Mouse (Mus musculus) splenic B cell, adult 2 months (primary cell): ENCODE measurements at regions not wholly inside any gene's neighbourhood (a gene's known extent, or its start where the extent isn't known, plus 50 kb on each side); places are given as distances from the start of the nearest gene placed in this dataset.

Source experiments
- DNase-seq: peaks from one replicate; pipeline ENCODE4 v3.0.0-alpha.2; 2011; ENCODE audit warnings: low read depth, low spot score
- H3K27me3 ChIP-seq: 2 replicates; pipeline ENCODE4 v1.6.1; 2012; ENCODE audit warnings: mild to moderate bottlenecking, low read length, moderate library complexity, mixed read lengths; ENCODE audit not compliant: control insufficient read depth, poor library complexity, insufficient read depth, severe bottlenecking
- H3K36me3 ChIP-seq: 2 replicates; pipeline ENCODE4 v1.6.1; 2012; ENCODE audit warnings: mild to moderate bottlenecking, low read length, moderate library complexity, mixed read lengths; ENCODE audit not compliant: control insufficient read depth, poor library complexity, insufficient read depth, severe bottlenecking

DNA sequence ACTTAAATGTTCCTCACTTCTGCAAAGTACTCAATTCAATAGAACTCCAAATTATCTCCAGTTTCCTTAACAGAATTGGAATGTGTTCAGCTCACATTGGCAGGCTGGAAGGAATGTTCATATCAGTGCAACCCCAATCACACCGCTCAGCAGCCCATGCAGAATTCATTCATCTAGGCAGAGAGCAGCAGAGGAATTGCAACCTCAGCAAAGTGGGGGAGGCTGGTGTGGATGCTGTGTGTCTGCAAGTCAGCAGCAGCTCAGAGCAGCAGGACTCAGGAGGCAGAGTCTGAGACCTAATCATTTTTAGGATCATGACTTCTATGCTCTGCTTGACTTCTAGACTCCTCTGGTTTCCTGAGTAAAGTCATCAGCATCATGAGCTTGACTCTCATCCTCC lies 100.7 kb upstream of the Chrna7 start:
- Histone ChIP-seq H3K27me3 (no peaks in the 10 kb centered on the region), H3K36me3 (no peaks in the 10 kb centered on the region)
- DNase-seq, result no peak

- Histone ChIP-seq H3K27me3 (no peaks in the 10 kb centered on the region), H3K36me3 (no peaks in the 10 kb centered on the region)
- DNase-seq, result peak; percentile 0
These were observed 107.2 kb upstream of the Chrna7 start for GRCm38 (mm10) chr7:63319594-63319993.

DNA sequence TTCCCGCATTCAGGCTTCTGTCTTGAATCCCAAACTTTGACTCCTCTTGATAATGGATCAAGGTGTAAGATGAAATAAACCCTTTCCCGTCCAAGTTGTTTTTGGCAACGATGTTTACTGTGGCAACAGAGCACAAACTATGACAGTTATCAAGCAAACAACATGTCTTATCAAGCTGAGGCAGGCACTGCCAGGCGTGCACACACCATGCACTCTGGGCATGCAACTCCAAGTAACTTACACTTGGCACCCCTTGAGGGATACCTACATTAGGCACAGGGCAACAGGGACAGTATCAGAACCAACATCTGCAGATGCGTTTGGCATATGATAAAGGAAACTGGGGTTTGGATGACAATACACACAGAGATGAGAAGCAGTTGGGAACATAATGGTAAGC lies 108.8 kb upstream of the Chrna7 start:
- no peak for DNase-seq
- Histone ChIP-seq H3K36me3 (no peaks in the 10 kb centered on the region), H3K27me3 (no peaks in the 10 kb centered on the region)

GRCm38 (mm10) chr7:63321951-63322710 lies 109.8 kb upstream of the Chrna7 start:
- Histone ChIP-seq H3K36me3 (no peaks in the 10 kb centered on the region), H3K27me3 (no peaks in the 10 kb centered on the region)
- no peak for DNase-seq

DNA sequence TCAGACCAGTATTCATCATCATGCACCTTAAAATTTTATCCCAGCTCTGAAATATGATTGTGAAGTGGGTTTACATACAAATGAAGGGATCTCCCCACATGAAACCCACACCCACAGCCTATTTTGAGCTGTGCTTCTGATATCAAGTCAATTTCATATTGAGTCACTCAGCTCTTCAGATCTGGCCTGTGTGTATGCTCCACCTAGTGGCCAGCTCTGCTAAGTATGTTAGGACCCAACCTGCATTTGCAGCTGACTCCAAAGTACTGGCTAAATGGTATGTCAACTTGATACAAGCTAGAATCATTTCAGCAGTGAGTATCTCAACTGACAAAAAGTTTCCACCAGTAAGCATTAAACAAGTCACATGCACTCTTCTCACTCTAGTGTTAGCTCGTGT lies 109.4 kb upstream of the Otud7a start:
- Histone ChIP-seq H3K27me3 (no peaks in the 10 kb centered on the region), H3K36me3 (no peaks in the 10 kb centered on the region)
- no peak for DNase-seq

- Histone ChIP-seq H3K36me3 (no peaks in the 10 kb centered on the region), H3K27me3 (no peaks in the 10 kb centered on the region)
- no peak for DNase-seq
These were observed 108.5 kb upstream of the Otud7a start for GRCm38 (mm10) chr7:63336072-63336471.

DNA sequence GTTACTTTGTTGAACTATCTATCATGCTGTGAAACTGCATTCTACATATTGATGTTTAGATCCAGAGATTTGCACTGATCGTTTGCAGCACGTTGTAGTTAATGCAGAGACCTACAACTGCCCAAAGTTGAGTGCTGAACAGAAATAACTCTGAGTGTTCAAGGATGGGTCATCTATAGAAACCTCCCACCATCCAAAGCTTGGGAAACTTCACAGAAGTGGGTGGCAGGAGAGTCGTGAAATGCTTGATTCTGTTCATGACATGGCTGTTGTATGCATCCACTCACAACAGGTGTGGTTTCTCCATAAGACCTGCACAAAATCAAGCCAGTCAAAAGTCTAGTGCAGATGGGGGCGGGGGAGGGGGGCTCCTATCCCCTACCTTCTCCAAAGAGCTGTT lies 102.8 kb upstream of the Otud7a start:
- no peaks in the 10 kb centered on the region for H3K27me3 ChIP-seq
- DNase-seq, result no peak
- H3K36me3 ChIP-seq, result no peaks in the 10 kb centered on the region; the same call in 1 of the 2 replicates

- H3K36me3 ChIP-seq, result no peaks in the 10 kb centered on the region; the same call in 1 of the 2 replicates
- no peak for DNase-seq
- H3K27me3 ChIP-seq, result no peaks in the 10 kb centered on the region
These were observed 98.7 kb upstream of the Otud7a start for GRCm38 (mm10) chr7:63345671-63346392.

DNA sequence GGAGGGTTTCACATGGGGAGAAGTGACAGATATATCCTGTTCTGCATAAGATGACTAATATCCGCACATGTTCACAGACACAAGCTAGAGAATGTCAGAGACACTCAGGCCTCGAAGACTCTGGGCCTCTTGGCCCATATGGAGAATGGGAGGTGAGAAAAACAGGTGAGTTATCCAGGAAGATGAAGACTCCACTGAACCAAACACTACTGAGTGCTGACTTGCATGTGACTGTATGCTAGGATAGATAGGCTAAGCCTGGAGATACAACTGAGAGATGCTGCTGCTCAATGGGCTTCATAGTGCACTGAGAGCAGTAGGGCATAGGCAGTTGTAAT lies 98.2 kb upstream of the Otud7a start:
- no peaks in the 10 kb centered on the region for H3K27me3 ChIP-seq
- DNase-seq, result no peak
- H3K36me3 ChIP-seq, result no peaks in the 10 kb centered on the region; the same call in 1 of the 2 replicates
